Mouse (Mus musculus) neural tube, embryonic 15.5 days (tissue): ENCODE data around the gene Tbc1d8. TPM values are rescaled to one million over a fixed set of nuclear protein-coding genes. Genes with fewer than 3 reads are reported as not detected.

Source experiments
- ATAC-seq: fragments of 200-750 bp; cut with Nextera tagmentation; 2 replicates; pipeline ENCODE4 v1.8.0; 2017; ENCODE audit warnings: mild to moderate bottlenecking, moderate TSS enrichment, moderate library complexity; ENCODE audit not compliant: low FRiP score
- H3K27ac ChIP-seq: fragments of 300-500 bp; sonication (generic); replicated peaks from 2 replicates; pipeline ENCODE4 v1.5.1; 2015; ENCODE audit warnings: mild to moderate bottlenecking, inconsistent platforms
- H3K27me3 ChIP-seq: fragments of 300-500 bp; sonication (generic); replicated peaks from 2 replicates; pipeline ENCODE4 v1.6.1; 2015; ENCODE audit warnings: inconsistent platforms
- H3K36me3 ChIP-seq: fragments of 300-500 bp; sonication (generic); 2 replicates; pipeline ENCODE4 v1.6.1; 2015; ENCODE audit warnings: inconsistent platforms
- H3K4me1 ChIP-seq: fragments of 300-500 bp; sonication (generic); 2 replicates; pipeline ENCODE4 v1.6.1; 2015; ENCODE audit warnings: inconsistent platforms
- H3K4me2 ChIP-seq: fragments of 300-500 bp; sonication (generic); 2 replicates; pipeline ENCODE4 v1.6.1; 2015; ENCODE audit warnings: inconsistent platforms, mild to moderate bottlenecking, moderate library complexity
- H3K4me3 ChIP-seq: fragments of 300-500 bp; sonication (generic); replicated peaks from 2 replicates; pipeline ENCODE4 v1.5.1; 2015; ENCODE audit warnings: mild to moderate bottlenecking, inconsistent platforms
- H3K9ac ChIP-seq: fragments of 300-500 bp; sonication (generic); replicated peaks from 2 replicates; pipeline ENCODE4 v1.6.1; 2015; ENCODE audit warnings: mild to moderate bottlenecking, inconsistent platforms
- H3K9me3 ChIP-seq: fragments of 300-500 bp; sonication (generic); replicated peaks from 2 replicates; pipeline ENCODE4 v1.6.1; 2016; ENCODE audit warnings: inconsistent platforms
- WGBS: fragments of 180-500 bp; shearing (Covaris S2); methylation state at CpG from one replicate; pipeline ENCODE4 v1.1.7; 2015; ENCODE audit warnings: mixed read lengths; 5-methylcytosine and 5-hydroxymethylcytosine counted together
- polyA plus RNA-seq: library from polyadenylated mRNA; unstranded; fragments of >200 nt; fragmentation: Nextera tagmentation; extraction: Ambion mirVana; gene quantifications from 2 replicates; pipeline ENCODE4 v1.2.1, GENCODE M21; 2015

Gene Tbc1d8
- polyA plus RNA-seq, 1 experiment from 2014 or later = 12.7 TPM

GRCm38 (mm10) chr1:39476341-39476740 is 2.2 kb downstream of the Tbc1d8 start:
- WGBS = 89% methylated on average over 1 of the region's 1 CpGs

GRCm38 (mm10) chr1:39474516-39474915 is 4.0 kb downstream of the Tbc1d8 start:
- no peak overlapping the region for H3K9ac ChIP-seq
- ATAC-seq = no peak
- WGBS = 82% methylated on average over 9 of the region's 9 CpGs
- no peak overlapping the region for H3K4me2 ChIP-seq
- no peak overlapping the region for H3K4me3 ChIP-seq
- H3K9me3 ChIP-seq = no peaks in the 10 kb centered on the region
- H3K4me1 ChIP-seq = peaks cover 20% of the 10 kb centered on the region
- H3K36me3 ChIP-seq = no peaks in the 10 kb centered on the region
- H3K27ac ChIP-seq = no peak overlapping the region
- no peaks in the 10 kb centered on the region for H3K27me3 ChIP-seq

More at GRCm38 (mm10) chr1:39476341-39476740, 2.2 kb downstream of the Tbc1d8 start:
- H3K4me2 ChIP-seq = no peak overlapping the region
- ATAC-seq = no peak
- H3K27me3 ChIP-seq = no peaks in the 10 kb centered on the region; the same call in 1 of the 2 replicates
- H3K9ac ChIP-seq = no peak overlapping the region
- H3K36me3 ChIP-seq = no peaks in the 10 kb centered on the region
- no peak overlapping the region for H3K27ac ChIP-seq
- peaks cover 20% of the 10 kb centered on the region for H3K4me1 ChIP-seq
- H3K9me3 ChIP-seq = no peaks in the 10 kb centered on the region
- no peak overlapping the region for H3K4me3 ChIP-seq

- H3K27ac ChIP-seq = no peak overlapping the region
- H3K4me3 ChIP-seq = no peak overlapping the region
- H3K4me1 ChIP-seq = peaks cover under 1% of the 10 kb centered on the region; the same call in 1 of the 2 replicates
- H3K9me3 ChIP-seq = no peaks in the 10 kb centered on the region
- H3K27me3 ChIP-seq = no peaks in the 10 kb centered on the region
- H3K9ac ChIP-seq = no peak overlapping the region
- H3K36me3 ChIP-seq = no peaks in the 10 kb centered on the region
- H3K4me2 ChIP-seq = no peak overlapping the region
- WGBS = 81% methylated on average over 9 of the region's 9 CpGs
- ATAC-seq = no peak
Observed at GRCm38 (mm10) chr1:39471298-39471902, 7.2 kb downstream of the Tbc1d8 start.

GRCm38 (mm10) chr1:39468982-39469381 is 9.6 kb downstream of the Tbc1d8 start:
- 90% methylated on average over 7 of the region's 7 CpGs for WGBS
- Histone ChIP-seq H3K4me1 (no peaks in the 10 kb centered on the region), H3K27me3 (no peaks in the 10 kb centered on the region), H3K9ac (no peak overlapping the region), H3K36me3 (no peaks in the 10 kb centered on the region), H3K4me2 (no peak overlapping the region), H3K27ac (no peak overlapping the region), H3K4me3 (no peak overlapping the region), H3K9me3 (no peaks in the 10 kb centered on the region)
- no peak for ATAC-seq

GRCm38 (mm10) chr1:39466526-39466925 is 12.0 kb downstream of the Tbc1d8 start:
- Histone ChIP-seq H3K9me3 (no peaks in the 10 kb centered on the region), H3K9ac (no peak overlapping the region), H3K4me1 (no peaks in the 10 kb centered on the region), H3K27me3 (no peaks in the 10 kb centered on the region), H3K4me3 (no peak overlapping the region), H3K4me2 (no peak overlapping the region), H3K36me3 (no peaks in the 10 kb centered on the region), H3K27ac (no peak overlapping the region)
- no peak for ATAC-seq
- WGBS = 96% methylated on average over 13 of the region's 13 CpGs

GRCm38 (mm10) chr1:39464760-39465159 is 13.8 kb downstream of the Tbc1d8 start:
- ATAC-seq = no peak
- WGBS = 98% methylated on average over 3 of the region's 3 CpGs
- H3K9ac ChIP-seq = no peak overlapping the region
- no peak overlapping the region for H3K4me3 ChIP-seq
- H3K27me3 ChIP-seq = no peaks in the 10 kb centered on the region
- no peak overlapping the region for H3K4me2 ChIP-seq
- no peaks in the 10 kb centered on the region for H3K4me1 ChIP-seq
- no peaks in the 10 kb centered on the region for H3K9me3 ChIP-seq
- H3K27ac ChIP-seq = no peak overlapping the region
- H3K36me3 ChIP-seq = no peaks in the 10 kb centered on the region

- Histone ChIP-seq H3K27ac (no peak overlapping the region), H3K4me2 (no peak overlapping the region), H3K27me3 (no peaks in the 10 kb centered on the region), H3K4me3 (no peak overlapping the region), H3K9ac (no peak overlapping the region), H3K9me3 (no peaks in the 10 kb centered on the region), H3K36me3 (no peaks in the 10 kb centered on the region), H3K4me1 (no peaks in the 10 kb centered on the region)
- 91% methylated on average over 6 of the region's 6 CpGs for WGBS
- ATAC-seq = no peak
Observed at GRCm38 (mm10) chr1:39462937-39463444, 15.6 kb downstream of the Tbc1d8 start.

GRCm38 (mm10) chr1:39462036-39462435 is 16.5 kb downstream of the Tbc1d8 start:
- Histone ChIP-seq H3K9ac (no peak overlapping the region), H3K4me1 (no peaks in the 10 kb centered on the region), H3K9me3 (no peaks in the 10 kb centered on the region), H3K27me3 (no peaks in the 10 kb centered on the region), H3K27ac (no peak overlapping the region), H3K4me3 (no peak overlapping the region), H3K36me3 (no peaks in the 10 kb centered on the region), H3K4me2 (no peak overlapping the region)
- 73% methylated on average over 13 of the region's 13 CpGs for WGBS
- no peak for ATAC-seq

GRCm38 (mm10) chr1:39460495-39460894 is 18.1 kb downstream of the Tbc1d8 start:
- Histone ChIP-seq H3K9me3 (no peaks in the 10 kb centered on the region), H3K4me2 (no peak overlapping the region), H3K4me3 (no peak overlapping the region), H3K9ac (no peak overlapping the region), H3K27ac (no peak overlapping the region), H3K27me3 (no peaks in the 10 kb centered on the region), H3K4me1 (no peaks in the 10 kb centered on the region), H3K36me3 (no peaks in the 10 kb centered on the region)
- whole genome bisulfite sequencing = 85% methylated on average over 5 of the region's 5 CpGs
- no peak for ATAC-seq

GRCm38 (mm10) chr1:39457887-39458874 is 20.4 kb downstream of the Tbc1d8 start:
- no peak for ATAC-seq
- no peak overlapping the region for H3K9ac ChIP-seq
- H3K4me3 ChIP-seq = no peak overlapping the region
- 92% methylated on average over 13 of the region's 13 CpGs for WGBS
- H3K27me3 ChIP-seq = no peaks in the 10 kb centered on the region
- H3K4me2 ChIP-seq = no peak overlapping the region
- no peaks in the 10 kb centered on the region for H3K36me3 ChIP-seq
- H3K4me1 ChIP-seq = 0 out of 2 replicates have a peak, but pooled peaks cover 9% of the 10 kb centered on the region
- H3K9me3 ChIP-seq = no peaks in the 10 kb centered on the region
- H3K27ac ChIP-seq = no peak overlapping the region

GRCm38 (mm10) chr1:39456421-39456853 is 22.1 kb downstream of the Tbc1d8 start:
- Histone ChIP-seq H3K4me1 (peaks cover 14% of the 10 kb centered on the region; the same call in 1 of the 2 replicates), H3K36me3 (no peaks in the 10 kb centered on the region), H3K27me3 (no peaks in the 10 kb centered on the region), H3K9me3 (no peaks in the 10 kb centered on the region), H3K4me2 (no peak overlapping the region), H3K9ac (no peak overlapping the region), H3K4me3 (no peak overlapping the region), H3K27ac (no peak overlapping the region)
- no peak for ATAC-seq
- WGBS = 81% methylated on average over 5 of the region's 5 CpGs
